Mouse (Mus musculus) megakaryocyte, embryonic 14.5 days (primary cell): ENCODE measurements around the gene Sirpa. TPM values are rescaled to one million over a fixed set of nuclear protein-coding genes. Genes with fewer than 3 reads are reported as not detected.
A peak's percentile ranks its signal among the peaks of the same experiment; 100 is the strongest.

Experiments used
- H3K27me3 ChIP-seq: replicated peaks from 2 replicates; pipeline ENCODE3; 2012; ENCODE audit warnings: inconsistent platforms
- H3K36me3 ChIP-seq: replicated peaks from 2 replicates; pipeline ENCODE3; 2012; ENCODE audit warnings: low read length, inconsistent platforms, mixed read lengths
- H3K4me1 ChIP-seq: 2 replicates; pipeline ENCODE4 v1.6.1; 2012; ENCODE audit warnings: inconsistent platforms
- H3K4me3 ChIP-seq: replicated peaks from 2 replicates; pipeline ENCODE3; 2012; ENCODE audit warnings: moderate library complexity, mild to moderate bottlenecking, inconsistent platforms
- H3K9me3 ChIP-seq: 2 replicates; pipeline ENCODE4 v1.6.1; 2012; ENCODE audit warnings: inconsistent platforms
- FLI1 ChIP-seq: IDR thresholded peaks from 2 replicates; pipeline ENCODE4 v1.6.1; 2012; ENCODE audit warnings: low read length, inconsistent platforms, mixed read lengths
- GATA1 ChIP-seq: IDR thresholded peaks from 3 replicates; pipeline ENCODE4 v1.6.1; 2012; ENCODE audit warnings: mixed read lengths, low read length, inconsistent platforms, borderline replicate concordance
- polyA plus RNA-seq: library from polyadenylated mRNA; stranded (reverse); fragments of >175 nt; gene quantifications from 2 replicates; pipeline ENCODE4 v1.2.3, GENCODE M21; 2012; ENCODE audit warnings: low replicate concordance; ENCODE audit not compliant: insufficient read depth

Sirpa gene
- polyA plus RNA-seq, 1 experiment: 60.3 TPM

- H3K27me3 ChIP-seq: peaks cover 90% of the 10 kb centered on the region
- H3K4me3 ChIP-seq: peak overlapping the region; percentile 81
- H3K4me1 ChIP-seq: peaks cover 40% of the 10 kb centered on the region
- no peak for TF ChIP-seq GATA1
- TF ChIP-seq FLI1: no peak
- no peaks in the 10 kb centered on the region for H3K36me3 ChIP-seq
- H3K9me3 ChIP-seq: no peaks in the 10 kb centered on the region
Observed at GRCm38 (mm10) chr2:129595206-129595605, 2.6 kb downstream of the Sirpa start.

GRCm38 (mm10) chr2:129595661-129596209 lies 3.1 kb downstream of the Sirpa start:
- H3K27me3 ChIP-seq: peaks cover 87% of the 10 kb centered on the region
- TF ChIP-seq GATA1 (no peak), FLI1 (no peak)
- no peaks in the 10 kb centered on the region for H3K9me3 ChIP-seq
- H3K4me1 ChIP-seq: peaks cover 42% of the 10 kb centered on the region
- H3K4me3 ChIP-seq: peak overlapping the region; percentile 74
- H3K36me3 ChIP-seq: no peaks in the 10 kb centered on the region

- TF ChIP-seq FLI1: no peak
- no peak for TF ChIP-seq GATA1
- Histone ChIP-seq H3K36me3 (no peaks in the 10 kb centered on the region), H3K9me3 (no peaks in the 10 kb centered on the region), H3K27me3 (peaks cover 83% of the 10 kb centered on the region), H3K4me1 (peaks cover 52% of the 10 kb centered on the region), H3K4me3 (peak overlapping the region; percentile 39)
Observed at GRCm38 (mm10) chr2:129596555-129597172, 4.0 kb downstream of the Sirpa start.

- peaks cover 83% of the 10 kb centered on the region for H3K27me3 ChIP-seq
- TF ChIP-seq GATA1 (no peak), FLI1 (no peak)
- H3K4me3 ChIP-seq: peak overlapping the region; percentile 34
- peaks cover 57% of the 10 kb centered on the region for H3K4me1 ChIP-seq
- H3K36me3 ChIP-seq: no peaks in the 10 kb centered on the region
- H3K9me3 ChIP-seq: no peaks in the 10 kb centered on the region
Observed at GRCm38 (mm10) chr2:129597581-129597980, 4.9 kb downstream of the Sirpa start.

- no peak for TF ChIP-seq GATA1
- no peak for TF ChIP-seq FLI1
- Histone ChIP-seq H3K36me3 (no peaks in the 10 kb centered on the region), H3K4me3 (peak overlapping the region; percentile 24), H3K9me3 (no peaks in the 10 kb centered on the region), H3K27me3 (peaks cover 82% of the 10 kb centered on the region), H3K4me1 (peaks cover 54% of the 10 kb centered on the region)
Observed at GRCm38 (mm10) chr2:129598094-129598493, 5.5 kb downstream of the Sirpa start.

GRCm38 (mm10) chr2:129599231-129600084 lies 6.8 kb downstream of the Sirpa start:
- no peaks in the 10 kb centered on the region for H3K36me3 ChIP-seq
- H3K9me3 ChIP-seq: no peaks in the 10 kb centered on the region
- H3K27me3 ChIP-seq: peaks cover 78% of the 10 kb centered on the region
- peaks cover 48% of the 10 kb centered on the region for H3K4me1 ChIP-seq
- no peak for TF ChIP-seq GATA1
- peak overlapping the region; percentile 73 for H3K4me3 ChIP-seq

GRCm38 (mm10) chr2:129601059-129601650 lies 8.5 kb downstream of the Sirpa start:
- H3K4me1 ChIP-seq: peaks cover 34% of the 10 kb centered on the region
- H3K27me3 ChIP-seq: peaks cover 68% of the 10 kb centered on the region
- no peaks in the 10 kb centered on the region for H3K36me3 ChIP-seq

GRCm38 (mm10) chr2:129601894-129602663 lies 9.4 kb downstream of the Sirpa start:
- Histone ChIP-seq H3K9me3 (no peaks in the 10 kb centered on the region), H3K27me3 (peaks cover 66% of the 10 kb centered on the region), H3K4me1 (peaks cover 38% of the 10 kb centered on the region), H3K4me3 (peak overlapping the region; percentile 78), H3K36me3 (no peaks in the 10 kb centered on the region)
- TF ChIP-seq FLI1: no peak
- no peak for TF ChIP-seq GATA1

More at GRCm38 (mm10) chr2:129601059-129601650, 8.5 kb downstream of the Sirpa start:
- peak overlapping the region; percentile 11 for H3K4me3 ChIP-seq
- no peaks in the 10 kb centered on the region for H3K9me3 ChIP-seq
- TF ChIP-seq FLI1 (no peak), GATA1 (no peak)

GRCm38 (mm10) chr2:129602856-129603255 lies 10.2 kb downstream of the Sirpa start:
- no peaks in the 10 kb centered on the region for H3K36me3 ChIP-seq

More at GRCm38 (mm10) chr2:129602856-129603255, 10.2 kb downstream of the Sirpa start:
- peaks cover 38% of the 10 kb centered on the region for H3K4me1 ChIP-seq
- TF ChIP-seq GATA1: no peak
- TF ChIP-seq FLI1: no peak
- no peak overlapping the region for H3K4me3 ChIP-seq
- peaks cover 59% of the 10 kb centered on the region for H3K27me3 ChIP-seq
- H3K9me3 ChIP-seq: no peaks in the 10 kb centered on the region
